Mouse (Mus musculus) heart, adult 2 months (tissue): ENCODE measurements around the gene Calm4.

Source experiments
- CTCF ChIP-seq: fragments of 200-600 bp; IDR thresholded peaks from 2 replicates; pipeline ENCODE4 v1.8.1; 2022; ENCODE audit warnings: antibody characterized with exemption, mild to moderate bottlenecking, moderate library complexity
- EP300 ChIP-seq: fragments of 200-500 bp; IDR thresholded peaks from 2 replicates; pipeline ENCODE4 v1.6.1; 2011; ENCODE audit warnings: low read depth, low read length, control low read depth; ENCODE audit not compliant: insufficient read depth
- POLR2A ChIP-seq: fragments of 200-500 bp; IDR thresholded peaks from 2 replicates; pipeline ENCODE4 v1.6.1; 2011; ENCODE audit warnings: mild to moderate bottlenecking, low read depth, low read length, control low read depth; ENCODE audit not compliant: insufficient read depth

DNA sequence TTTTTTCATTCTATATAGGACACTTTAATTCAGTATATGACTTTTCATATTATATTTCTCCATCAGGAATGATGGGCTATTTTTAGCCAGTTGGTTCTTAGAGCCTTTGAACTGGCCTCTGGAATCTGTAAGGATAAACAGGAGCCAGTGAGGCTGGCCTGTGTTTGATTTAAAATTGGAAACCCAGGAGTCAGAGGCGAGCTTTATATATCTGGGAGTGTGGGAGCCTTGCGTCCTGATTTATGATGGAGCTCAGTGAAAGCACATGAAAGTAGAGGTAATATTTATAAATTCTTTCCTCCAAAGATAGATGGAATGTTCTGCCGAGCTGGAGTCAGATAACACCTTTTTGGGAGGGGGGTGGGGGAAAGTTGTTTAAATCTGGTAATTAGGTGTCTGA is 38.2 kb upstream of the Calm4 start:
- no peak for TF ChIP-seq CTCF
- no peak for TF ChIP-seq EP300
- TF ChIP-seq POLR2A = no peak
